Mouse (Mus musculus) forebrain, postnatal 0 days (tissue): ENCODE measurements around the gene Etv3. TPM values are rescaled to one million over a fixed set of nuclear protein-coding genes. Genes with fewer than 3 reads are reported as not detected.

Experiments
- ATAC-seq: fragments of 200-750 bp; cut with Nextera tagmentation; 2 replicates; pipeline ENCODE4 v1.8.0; 2017; ENCODE audit warnings: mild to moderate bottlenecking, moderate library complexity
- DNase-seq: peaks from one replicate; pipeline ENCODE4 v3.0.0-alpha.2; 2015
- H3K27ac ChIP-seq: fragments of 300-500 bp; sonication (generic); 2 replicates; pipeline ENCODE4 v1.5.1; 2014; ENCODE audit warnings: low read depth, mild to moderate bottlenecking, antibody characterized with exemption, low read length, moderate library complexity, mixed read lengths
- H3K27me3 ChIP-seq: fragments of 300-500 bp; sonication (generic); 2 replicates; pipeline ENCODE4 v1.6.1; 2014; ENCODE audit warnings: mild to moderate bottlenecking, low read length, mixed read lengths; ENCODE audit not compliant: insufficient read depth
- H3K36me3 ChIP-seq: fragments of 300-500 bp; sonication (generic); 2 replicates; pipeline ENCODE4 v1.6.1; 2014; ENCODE audit warnings: mild to moderate bottlenecking, moderate library complexity; ENCODE audit not compliant: insufficient read depth
- H3K4me1 ChIP-seq: fragments of 300-500 bp; sonication (generic); 2 replicates; pipeline ENCODE4 v1.6.1; 2014; ENCODE audit warnings: antibody characterized with exemption; ENCODE audit not compliant: insufficient read depth
- H3K4me2 ChIP-seq: fragments of 300-500 bp; sonication (generic); 2 replicates; pipeline ENCODE4 v1.6.1; 2014; ENCODE audit warnings: low read depth, mild to moderate bottlenecking, moderate library complexity
- H3K4me3 ChIP-seq: fragments of 300-500 bp; sonication (generic); 2 replicates; pipeline ENCODE4 v1.5.1; 2014; ENCODE audit warnings: low read depth, low read length, mixed read lengths
- H3K9ac ChIP-seq: fragments of 300-500 bp; sonication (generic); 2 replicates; pipeline ENCODE4 v1.6.1; 2014; ENCODE audit warnings: mild to moderate bottlenecking
- H3K9me3 ChIP-seq: fragments of 300-500 bp; sonication (generic); 2 replicates; pipeline ENCODE4 v1.6.1; 2016; ENCODE audit warnings: low read length
- CTCF ChIP-seq: sonication (generic); IDR thresholded peaks from 2 replicates; pipeline ENCODE4 v1.5.1; 2016; ENCODE audit warnings: antibody characterized with exemption, control low read depth, low read depth
- WGBS: fragments of 180-500 bp; shearing (Covaris S2); extraction: QIAGEN DNeasy Blood & Tissue Kit; methylation state at CpG from one replicate; pipeline ENCODE4 v1.1.7; 2014; 5-methylcytosine and 5-hydroxymethylcytosine counted together
- polyA plus RNA-seq: library from polyadenylated mRNA; unstranded; fragments of >200 nt; fragmentation: Nextera tagmentation; extraction: Ambion mirVana; gene quantifications from 2 replicates; pipeline ENCODE4 v1.2.1, GENCODE M21; 2015
- total RNA-seq: library from RNA; depleted of rRNA; stranded (reverse); fragments of >200 nt; gene quantifications from 2 replicates; pipeline ENCODE4 v1.2.3, GENCODE M21; 2014

Gene Etv3
- total and polyA plus RNA-seq, 2 experiments from 2014 or later: 6.0 to 13.8 TPM

DNA sequence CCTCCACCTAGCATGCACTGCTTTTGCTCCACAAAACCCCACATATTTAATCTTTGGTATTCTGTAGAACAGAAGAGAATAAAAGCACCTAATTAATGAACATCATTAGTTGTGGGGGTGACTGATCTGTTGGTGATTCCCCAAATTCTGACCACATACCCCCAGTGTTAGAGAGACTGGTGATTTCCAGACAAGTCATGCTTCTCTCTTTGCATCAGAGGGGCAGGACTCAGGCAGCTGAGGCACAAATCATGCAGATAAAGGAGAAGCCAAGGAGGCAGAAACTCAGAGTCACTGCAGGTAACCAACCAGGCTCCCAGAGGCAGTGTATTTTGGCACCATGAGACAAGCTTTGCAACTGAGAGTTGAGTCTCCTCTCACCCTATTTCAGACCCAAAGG is 6.8 kb upstream of the Etv3 start:
- H3K36me3 ChIP-seq: no peaks in the 10 kb centered on the region
- no peak for ATAC-seq
- no peak overlapping the region for H3K9ac ChIP-seq
- no peaks in the 10 kb centered on the region for H3K4me1 ChIP-seq
- H3K27ac ChIP-seq: no peak overlapping the region
- H3K9me3 ChIP-seq: no peaks in the 10 kb centered on the region
- TF ChIP-seq CTCF: no peak
- no peak overlapping the region for H3K4me2 ChIP-seq
- H3K4me3 ChIP-seq: no peak overlapping the region
- no peak for DNase-seq
- H3K27me3 ChIP-seq: no peaks in the 10 kb centered on the region

DNA sequence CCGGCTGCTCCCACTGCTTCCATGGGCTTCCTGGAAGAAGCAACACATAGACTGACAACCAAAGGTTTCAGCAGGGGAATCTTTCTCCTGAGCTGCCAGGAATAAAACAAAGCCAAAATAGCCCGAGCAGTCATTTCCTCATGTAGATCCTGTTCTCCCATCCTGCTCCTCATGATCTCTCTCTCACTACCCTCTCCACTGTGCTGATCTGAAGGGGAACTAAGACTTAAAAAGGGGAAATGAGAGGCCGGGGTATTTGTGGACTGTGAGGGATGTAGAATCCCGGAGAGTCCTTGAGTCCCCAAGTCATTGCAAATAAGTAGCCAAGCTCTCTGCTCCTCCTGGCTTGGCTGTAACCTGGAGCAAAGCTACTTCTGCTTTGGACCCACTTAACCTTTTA is 4.1 kb upstream of the Etv3 start:
- Histone ChIP-seq H3K4me3 (no peak overlapping the region), H3K27ac (no peak overlapping the region), H3K27me3 (no peaks in the 10 kb centered on the region), H3K4me1 (no peaks in the 10 kb centered on the region), H3K36me3 (no peaks in the 10 kb centered on the region), H3K9me3 (no peaks in the 10 kb centered on the region), H3K9ac (no peak overlapping the region), H3K4me2 (no peak overlapping the region)
- 88% methylated on average over 4 of the region's 4 CpGs for WGBS
- no peak for TF ChIP-seq CTCF
- no peak for DNase-seq
- no peak for ATAC-seq

DNA sequence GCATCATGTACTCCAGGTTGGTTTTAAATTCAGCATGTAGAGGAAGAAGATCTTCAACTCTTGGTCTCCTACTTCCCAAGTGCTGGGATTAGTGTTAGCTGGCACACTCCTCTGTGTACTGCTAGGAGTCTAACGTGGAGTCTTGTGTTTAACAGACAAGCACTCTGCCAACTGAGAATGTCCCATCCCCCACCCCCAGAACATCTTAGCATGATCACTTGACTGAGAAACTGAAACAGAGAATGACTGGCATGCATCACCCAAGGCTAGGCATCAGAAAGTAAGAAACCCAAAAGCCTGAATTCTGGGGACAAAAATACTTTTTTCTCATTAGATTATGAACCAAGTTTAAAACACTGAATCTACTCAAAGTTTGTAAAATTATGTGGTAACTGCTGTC is 3.4 kb upstream of the Etv3 start:
- TF ChIP-seq CTCF: no peak
- Histone ChIP-seq H3K4me2 (no peak overlapping the region), H3K9ac (no peak overlapping the region), H3K27ac (no peak overlapping the region), H3K4me3 (no peak overlapping the region), H3K4me1 (peaks cover 6% of the 10 kb centered on the region; the same call in 1 of the 2 replicates), H3K36me3 (no peaks in the 10 kb centered on the region), H3K27me3 (no peaks in the 10 kb centered on the region), H3K9me3 (no peaks in the 10 kb centered on the region)
- ATAC-seq (no peak), DNase-seq (no peak)
- 40% methylated on average over 1 of the region's 1 CpGs for WGBS

DNA sequence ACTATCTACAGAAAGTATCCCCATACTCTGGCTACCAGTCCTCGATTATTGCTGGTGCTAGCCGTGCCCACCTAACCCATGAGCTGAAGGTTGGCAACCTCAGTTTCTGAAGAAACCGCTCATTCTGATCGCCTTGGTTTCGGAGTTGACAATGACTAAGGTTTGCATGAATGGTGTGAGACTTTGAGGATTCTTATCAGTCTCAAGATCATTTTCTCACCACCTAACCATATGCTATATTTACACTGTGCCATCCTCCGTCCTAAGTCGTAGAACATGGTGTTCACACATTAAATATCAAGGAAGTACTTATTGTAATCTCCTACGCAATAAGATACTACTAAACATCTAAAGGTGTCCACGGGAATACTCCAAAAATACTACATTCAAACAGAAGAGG is 1.5 kb upstream of the Etv3 start:
- ATAC-seq: no peak
- Histone ChIP-seq H3K27me3 (no peaks in the 10 kb centered on the region), H3K4me1 (peaks cover 7% of the 10 kb centered on the region; the same call in 1 of the 2 replicates), H3K9me3 (no peaks in the 10 kb centered on the region), H3K27ac (no peak overlapping the region), H3K9ac (no peak overlapping the region), H3K4me3 (no peak overlapping the region), H3K36me3 (peaks cover 17% of the 10 kb centered on the region), H3K4me2 (no peak overlapping the region)
- WGBS: 94% methylated on average over 9 of the region's 9 CpGs
- no peak for DNase-seq
- TF ChIP-seq CTCF: no peak

DNA sequence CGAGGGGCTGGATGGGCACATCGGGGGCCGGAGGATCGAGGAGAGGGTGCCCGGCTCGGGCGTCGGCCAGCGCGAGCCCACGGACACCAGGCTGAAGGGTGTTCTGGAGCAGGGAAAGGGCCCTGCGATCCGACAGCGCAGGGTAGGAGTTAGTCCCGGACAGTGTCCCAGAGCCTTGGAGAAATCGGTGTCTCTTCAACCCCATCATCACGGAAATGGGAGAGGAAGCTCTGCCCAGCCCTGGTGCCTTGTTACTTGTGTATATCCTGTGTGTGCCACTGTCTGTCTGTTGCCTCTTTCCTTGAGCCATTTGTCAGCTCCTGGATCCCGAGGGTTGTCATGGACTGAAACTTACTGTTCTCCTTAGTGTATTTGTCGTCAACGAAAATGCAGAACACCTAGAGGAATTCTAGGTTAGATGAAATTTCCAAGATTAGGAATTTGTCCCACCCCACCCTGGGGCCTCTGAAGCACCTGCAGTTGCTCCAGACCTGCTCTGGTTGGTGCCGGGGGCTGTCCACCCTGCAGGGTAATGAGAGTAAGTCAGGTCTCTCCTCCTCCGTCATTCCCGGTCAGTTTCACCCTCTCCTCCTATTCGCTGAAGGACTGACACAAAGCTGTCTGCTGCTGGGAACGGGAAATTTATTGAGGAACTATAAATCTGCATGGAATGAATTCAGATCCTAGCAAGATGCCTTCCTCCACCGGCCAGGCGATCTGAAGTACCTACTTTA is 797 bp downstream of the Etv3 start:
- WGBS: 7% methylated on average over 27 of the region's 27 CpGs
- TF ChIP-seq CTCF: no peak
- H3K9ac ChIP-seq: peak overlapping the region; percentile 95
- no peaks in the 10 kb centered on the region for H3K9me3 ChIP-seq
- H3K4me3 ChIP-seq: peak overlapping the region; percentile 77
- H3K4me2 ChIP-seq: peak overlapping the region; percentile 50
- H3K36me3 ChIP-seq: peaks cover 40% of the 10 kb centered on the region
- H3K4me1 ChIP-seq: peaks cover 7% of the 10 kb centered on the region; the same call in 1 of the 2 replicates
- no peaks in the 10 kb centered on the region for H3K27me3 ChIP-seq
- ATAC-seq (peak; percentile 51), DNase-seq (peak; percentile 34)
- peak overlapping the region; percentile 77 for H3K27ac ChIP-seq

DNA sequence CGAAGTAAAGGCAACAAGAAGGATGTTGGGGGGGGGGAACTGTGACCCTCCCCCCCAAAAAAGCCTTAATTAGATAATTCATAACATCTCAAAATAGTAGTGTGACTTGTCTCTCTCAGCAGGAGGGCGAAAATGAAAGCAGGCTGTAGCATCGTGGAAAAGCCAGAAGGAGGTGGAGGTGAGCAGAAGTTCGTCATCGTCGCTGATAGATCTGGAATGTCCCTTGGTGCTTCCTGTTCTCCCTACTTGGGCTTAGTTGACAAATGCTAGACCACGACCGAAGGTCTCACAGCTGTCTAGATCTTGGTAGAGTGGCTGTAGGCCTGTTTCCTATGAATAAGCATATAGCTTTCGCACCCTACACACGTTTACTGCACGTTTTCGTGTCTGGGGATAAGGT is 1.9 kb downstream of the Etv3 start:
- H3K4me3 ChIP-seq: no peak overlapping the region

DNA sequence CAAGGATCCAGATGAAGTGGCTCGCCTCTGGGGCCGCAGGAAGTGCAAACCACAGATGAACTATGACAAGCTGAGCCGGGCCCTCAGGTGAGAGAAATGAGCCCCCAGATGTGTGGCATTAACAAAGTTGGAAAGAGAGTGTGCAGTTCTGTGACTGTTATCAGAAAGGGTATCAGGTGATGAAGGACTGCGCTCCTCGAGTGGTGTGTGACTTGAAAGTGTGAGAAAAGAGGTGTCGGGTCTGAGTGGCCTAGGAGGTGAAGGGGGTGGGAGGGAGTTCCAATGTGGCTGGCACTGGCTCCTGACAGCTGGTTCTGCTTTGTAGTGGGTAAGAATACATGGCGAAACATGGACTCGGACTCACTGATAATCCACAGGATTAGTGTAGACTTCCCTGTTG is 2.8 kb downstream of the Etv3 start:
- TF ChIP-seq CTCF: no peak
- H3K36me3 ChIP-seq: peaks cover 53% of the 10 kb centered on the region
- no peak overlapping the region for H3K27ac ChIP-seq
- DNase-seq (no peak), ATAC-seq (no peak)
- H3K4me3 ChIP-seq: no peak overlapping the region
- H3K27me3 ChIP-seq: no peaks in the 10 kb centered on the region
- no peak overlapping the region for H3K4me2 ChIP-seq
- peaks cover 7% of the 10 kb centered on the region; the same call in 1 of the 2 replicates for H3K4me1 ChIP-seq
- no peak overlapping the region for H3K9ac ChIP-seq
- 92% methylated on average over 8 of the region's 8 CpGs for WGBS
- no peaks in the 10 kb centered on the region for H3K9me3 ChIP-seq

More for the DNA sequence above, 1.9 kb downstream of the Etv3 start:
- no peak overlapping the region for H3K4me2 ChIP-seq
- TF ChIP-seq CTCF: no peak
- no peaks in the 10 kb centered on the region for H3K27me3 ChIP-seq
- H3K9me3 ChIP-seq: no peaks in the 10 kb centered on the region
- peaks cover 7% of the 10 kb centered on the region; the same call in 1 of the 2 replicates for H3K4me1 ChIP-seq
- 91% methylated on average over 12 of the region's 12 CpGs for WGBS
- DNase-seq (no peak), ATAC-seq (no peak)
- H3K9ac ChIP-seq: no peak overlapping the region; the same call in 1 of the 2 replicates
- peaks cover 47% of the 10 kb centered on the region for H3K36me3 ChIP-seq
- H3K27ac ChIP-seq: no peak overlapping the region
